Mouse (Mus musculus): ENCODE results near the gene Nup50.

Gene Nup50

GRCm38 (mm10) chr15:84987874-84988825 is 64.9 kb downstream of the Nup50 start, which contains the start of gene 5031439G07Rik:
Gene 5031439G07Rik, minus strand, starts transcription at chr15:84988551.
- peak; percentile 71 to 87 for DNase-seq (ENCODE audit: low spot score in 2 of 2)

- DNase-seq (ENCODE audit: low spot score in 2 of 2), result no peak
Measured at GRCm38 (mm10) chr15:84989098-84989497, 65.9 kb downstream of the Nup50 start.

GRCm38 (mm10) chr15:84989771-84990170 is 66.6 kb downstream of the Nup50 start:
- no peak for DNase-seq (ENCODE audit: low spot score in 2 of 2)

Data from cerebellum, postnatal 4 days (tissue).